Mouse (Mus musculus): ENCODE measurements at regions not wholly inside any gene's neighbourhood (a gene's known extent, or its start where the extent isn't known, plus 50 kb on each side); places are given as distances from the start of the nearest gene placed in this dataset.

DNA sequence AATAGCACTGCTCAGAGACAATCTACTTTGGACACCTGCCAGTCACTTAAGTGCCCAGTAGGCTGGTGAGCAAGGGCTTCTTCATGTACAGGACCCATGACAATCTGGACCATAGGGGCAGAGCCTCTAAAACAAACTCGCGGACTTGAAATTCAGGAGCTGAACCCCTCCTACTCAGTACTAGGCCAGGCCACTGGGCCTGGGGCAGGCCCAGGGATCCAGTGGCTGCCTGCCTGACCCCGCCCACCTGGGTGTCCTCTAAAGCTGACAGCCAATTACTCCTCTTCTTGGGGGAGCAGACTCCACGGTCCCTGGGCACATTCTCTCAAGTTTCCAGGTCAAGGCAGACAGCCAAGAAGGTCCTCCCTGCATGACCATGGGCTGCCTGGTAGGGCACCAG is 78.3 kb upstream of the A730046J19Rik start:
- DNase-seq = peak; percentile 9

DNA sequence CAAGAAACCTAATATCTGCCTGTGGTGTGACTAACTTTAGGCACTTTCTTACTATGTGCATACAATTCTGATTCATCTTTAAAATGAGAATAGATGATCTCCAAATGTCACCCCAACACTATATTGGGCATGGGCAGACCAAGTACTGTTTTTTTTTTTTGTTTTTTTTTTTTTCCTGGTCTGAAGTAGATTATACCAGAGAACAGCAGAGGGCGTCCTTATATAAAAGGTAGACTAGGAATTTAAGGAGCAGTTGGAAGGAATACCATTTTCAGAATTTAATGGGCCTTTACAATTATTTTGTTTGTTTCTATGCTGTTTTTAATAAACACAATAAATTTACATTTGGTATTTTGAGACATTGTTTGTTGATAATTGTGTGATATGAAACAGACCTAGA is 72.3 kb upstream of the A730046J19Rik start:
- DNase-seq = no peak

DNA sequence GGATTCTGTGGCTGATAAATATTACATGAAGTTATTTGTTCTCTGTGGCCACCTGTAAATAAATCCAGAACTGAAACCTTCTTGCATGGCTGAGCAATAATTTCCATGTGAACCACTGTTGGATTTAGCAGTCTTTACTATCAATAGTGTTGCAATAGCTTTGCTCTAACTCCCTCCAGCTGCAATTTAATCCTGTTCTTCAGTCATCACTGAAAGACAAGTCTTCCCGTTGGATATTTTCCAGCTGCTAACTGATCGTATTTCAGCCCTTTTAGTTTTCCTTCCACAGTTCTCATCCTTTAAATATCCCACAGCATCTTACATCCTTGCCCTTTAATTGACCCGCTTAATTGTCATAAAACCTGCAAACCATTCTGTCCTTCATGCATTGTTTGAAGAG is 55.3 kb upstream of the A730046J19Rik start:
- DNase-seq = no peak

Measured in adrenal gland, postnatal 10 days (tissue).